Mouse (Mus musculus): ENCODE data around the gene Sgms2. TPM values are rescaled to one million over a fixed set of nuclear protein-coding genes. Genes with fewer than 3 reads are reported as not detected.
A peak's percentile ranks its signal among the peaks of the same experiment; 100 is the strongest.

Gene Sgms2
- total RNA-seq, 1 experiment from 2014 or later: 9.9 TPM

- DNase-seq: no peak
Measured at GRCm38 (mm10) chr3:131485388-131485787, 5.8 kb downstream of the Sgms2 start.

- no peak for DNase-seq
Measured at GRCm38 (mm10) chr3:131483650-131484049, 7.6 kb downstream of the Sgms2 start.

- no peak for DNase-seq
Measured at GRCm38 (mm10) chr3:131481976-131482712, 9.1 kb downstream of the Sgms2 start.

GRCm38 (mm10) chr3:131480659-131481058 is 10.6 kb downstream of the Sgms2 start:
- DNase-seq: no peak

- DNase-seq: no peak
Measured at GRCm38 (mm10) chr3:131479415-131479814, 11.8 kb downstream of the Sgms2 start.

- DNase-seq: no peak
Measured at GRCm38 (mm10) chr3:131476002-131476401, 15.2 kb downstream of the Sgms2 start.

- DNase-seq: no peak
Measured at GRCm38 (mm10) chr3:131474526-131474925, 16.7 kb downstream of the Sgms2 start.

GRCm38 (mm10) chr3:131473496-131473895 is 17.7 kb downstream of the Sgms2 start:
- DNase-seq: no peak

- DNase-seq: no peak
Measured at GRCm38 (mm10) chr3:131471836-131472235, 19.4 kb downstream of the Sgms2 start.

GRCm38 (mm10) chr3:131471435-131471834 is 19.8 kb downstream of the Sgms2 start:
- DNase-seq: no peak

- no peak for DNase-seq
Measured at GRCm38 (mm10) chr3:131470837-131471236, 20.4 kb downstream of the Sgms2 start.

- DNase-seq: no peak
Measured at GRCm38 (mm10) chr3:131469636-131470035, 21.6 kb downstream of the Sgms2 start.

- DNase-seq: no peak
Measured at GRCm38 (mm10) chr3:131466371-131466770, 24.8 kb downstream of the Sgms2 start.

GRCm38 (mm10) chr3:131465536-131466260 is 25.5 kb downstream of the Sgms2 start:
- DNase-seq: peak; percentile 26

GRCm38 (mm10) chr3:131372996-131373395 is 118.2 kb downstream of the Sgms2 start:
- no peak for DNase-seq

- DNase-seq: no peak
Measured at GRCm38 (mm10) chr3:131368678-131369077, 122.5 kb downstream of the Sgms2 start.

- DNase-seq: no peak
Measured at GRCm38 (mm10) chr3:131367452-131367851, 123.8 kb downstream of the Sgms2 start.

GRCm38 (mm10) chr3:131364632-131365446 is 126.4 kb downstream of the Sgms2 start:
- peak; percentile 44 for DNase-seq

GRCm38 (mm10) chr3:131364194-131364593 is 127.0 kb downstream of the Sgms2 start:
- DNase-seq: no peak

GRCm38 (mm10) chr3:131363602-131364001 is 127.6 kb downstream of the Sgms2 start:
- DNase-seq: no peak

- DNase-seq: no peak
Measured at GRCm38 (mm10) chr3:131361960-131362359, 129.3 kb downstream of the Sgms2 start.

GRCm38 (mm10) chr3:131359011-131359410 is 132.2 kb downstream of the Sgms2 start:
- DNase-seq: no peak

- DNase-seq: no peak
Measured at GRCm38 (mm10) chr3:131358205-131358604, 133.0 kb downstream of the Sgms2 start.

Measured in adrenal gland, postnatal 25 days (tissue).